In the genomic region with DNA sequence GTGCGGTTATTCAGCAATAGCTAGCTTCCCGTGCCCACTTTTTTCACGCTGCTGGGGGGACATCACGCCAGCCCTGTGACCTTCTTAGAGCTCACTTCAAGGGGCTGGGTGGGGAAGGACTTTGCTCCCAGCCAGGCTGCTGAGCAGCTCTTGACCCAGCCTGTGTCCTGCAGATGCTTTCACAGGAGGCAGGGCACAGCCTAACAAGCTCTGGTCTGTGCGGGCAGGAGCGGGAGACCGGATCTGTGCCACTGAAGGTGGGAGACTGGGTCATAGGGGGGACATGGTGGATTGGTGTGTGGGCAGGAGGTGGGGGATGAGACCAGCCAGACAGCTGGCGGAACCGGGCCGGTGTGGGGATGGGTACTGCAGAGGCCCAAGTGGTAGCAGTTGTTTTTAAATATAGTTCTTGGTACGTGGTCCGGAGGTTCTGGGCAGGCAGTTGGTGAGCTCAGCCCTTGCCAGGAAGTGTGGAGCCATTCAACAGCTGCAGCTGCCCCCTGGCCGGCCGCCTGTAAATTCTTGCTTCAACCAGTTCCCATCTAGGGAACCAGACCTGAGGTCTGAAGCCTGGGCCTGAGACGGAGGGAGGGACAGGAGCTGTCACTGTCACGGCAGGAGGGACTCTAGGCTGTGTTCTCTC, we compare ENCODE assay signal across 8 mouse cellular contexts. TPM values are rescaled to one million over a fixed set of nuclear protein-coding genes. Genes with fewer than 3 reads are reported as not detected.
A peak's percentile ranks its signal among the peaks of the same experiment; 100 is the strongest.
DNase-seq lines count a peak whose midpoint lies in the region; ATAC-seq and TF ChIP-seq lines count a peak whose summit lies in the region.

No protein-coding gene starts in this region.

- H3K4me3 ChIP-seq in neural tube, embryonic 11.5 days (ENCODE audit: low read depth, low read length), result no peak overlapping the region
- peak overlapping the region; percentile 80 for H3K4me3 ChIP-seq in cortical plate, adult 2 months (ENCODE audit: insufficient read depth, low read length)
- H3K4me3 ChIP-seq in heart, postnatal 0 days (ENCODE audit: low read depth, low read length), result peak overlapping the region; percentile 18
- no peak overlapping the region for H3K4me3 ChIP-seq in midbrain, embryonic 16.5 days (ENCODE audit: low read depth, low read length)

- 74% methylated on average over 16 of the region's 16 CpGs for WGBS in neural tube, embryonic 11.5 days
- 28% methylated on average over 16 of the region's 16 CpGs for WGBS in heart, postnatal 0 days
- 82% methylated on average over 16 of the region's 16 CpGs for WGBS in midbrain, embryonic 16.5 days

- peaks cover 35% of the 10 kb centered on the region for H3K4me1 ChIP-seq in neural tube, embryonic 11.5 days (ENCODE audit: control insufficient read depth, insufficient read depth, low read length)
- peaks cover 7% of the 10 kb centered on the region for H3K4me1 ChIP-seq in cortical plate, adult 2 months (ENCODE audit: control insufficient read depth, insufficient read depth, low read length)
- peaks cover 43% of the 10 kb centered on the region for H3K4me1 ChIP-seq in heart, postnatal 0 days (ENCODE audit: control insufficient read depth, insufficient read depth)
- peaks cover 38% of the 10 kb centered on the region for H3K4me1 ChIP-seq in midbrain, embryonic 16.5 days (ENCODE audit: control insufficient read depth, insufficient read depth, low read length)

- H3K4me2 ChIP-seq in neural tube, embryonic 11.5 days (ENCODE audit: low read depth), result no peak overlapping the region
- peak overlapping the region; percentile 93 for H3K4me2 ChIP-seq in heart, postnatal 0 days (ENCODE audit: low read depth, low read length)
- no peak overlapping the region; the same call in 1 of the 2 replicates for H3K4me2 ChIP-seq in midbrain, embryonic 16.5 days (ENCODE audit: low read length)

- no peak for TF ChIP-seq CTCF in cortical plate, adult 2 months (IDR thresholded peaks at IDR 0.05; ENCODE audit: extremely low read depth, insufficient read depth, low read length)
- no peak for TF ChIP-seq CTCF in heart, postnatal 0 days (IDR thresholded peaks at IDR 0.05; ENCODE audit: low read depth)

- no peaks in the 10 kb centered on the region for H3K27me3 ChIP-seq in neural tube, embryonic 11.5 days (ENCODE audit: control insufficient read depth, insufficient read depth, low read length)
- H3K27me3 ChIP-seq in heart, postnatal 0 days (ENCODE audit: control insufficient read depth, insufficient read depth, low read length), result no peaks in the 10 kb centered on the region
- no peaks in the 10 kb centered on the region for H3K27me3 ChIP-seq in midbrain, embryonic 16.5 days (ENCODE audit: control insufficient read depth, insufficient read depth, low read depth, low read length)

- H3K36me3 ChIP-seq in neural tube, embryonic 11.5 days (ENCODE audit: control insufficient read depth, insufficient read depth, low read length), result peaks cover 9% of the 10 kb centered on the region
- peaks cover 30% of the 10 kb centered on the region for H3K36me3 ChIP-seq in heart, postnatal 0 days (replicated peaks; ENCODE audit: control insufficient read depth, insufficient read depth, low read length)
- peaks cover 21% of the 10 kb centered on the region for H3K36me3 ChIP-seq in midbrain, embryonic 16.5 days (ENCODE audit: control insufficient read depth, insufficient read depth, low read length)

- TF ChIP-seq EP300 in heart, postnatal 0 days (IDR thresholded peaks at IDR 0.05; ENCODE audit: low read depth), result 0 out of 2 replicates have a peak, but pooled peaks have one; percentile 15

- ATAC-seq in neural tube, embryonic 11.5 days (ENCODE audit: insufficient read depth, low FRiP score, low TSS enrichment), result no peak
- peak; percentile 17 for ATAC-seq in heart, postnatal 0 days (ENCODE audit: insufficient read depth, low read depth)
- no peak for ATAC-seq in midbrain, embryonic 16.5 days

- H3K9me3 ChIP-seq in neural tube, embryonic 11.5 days (ENCODE audit: control insufficient read depth, low read length), result no peaks in the 10 kb centered on the region
- H3K9me3 ChIP-seq in heart, postnatal 0 days (replicated peaks; ENCODE audit: control insufficient read depth, low read length), result no peaks in the 10 kb centered on the region
- H3K9me3 ChIP-seq in midbrain, embryonic 16.5 days (replicated peaks; ENCODE audit: control insufficient read depth, low read length, poor library complexity, severe bottlenecking), result no peaks in the 10 kb centered on the region

- no peak for TF ChIP-seq POLR2A in cortical plate, adult 2 months (IDR thresholded peaks at IDR 0.05; ENCODE audit: extremely low read depth, insufficient read depth, low read length)

- no peak for DNase-seq in neural tube, embryonic 11.5 days (ENCODE audit: low spot score)
- DNase-seq in neural tube, embryonic 10.5 days (ENCODE audit: extremely low spot score, low spot score), result no peak
- peak; percentile 69 for DNase-seq in heart, postnatal 0 days (ENCODE audit: low spot score)
- peak; percentile 66 to 76 for DNase-seq in kidney, postnatal 4 days
- no peak for DNase-seq in thymus, postnatal 4 days
- DNase-seq in spleen, postnatal 10 days (ENCODE audit: low spot score in 2 of 2), result no peak

- H3K9ac ChIP-seq in neural tube, embryonic 11.5 days (ENCODE audit: low read length), result 0 out of 2 replicates have a peak overlapping the region, but pooled peaks have one; percentile 22
- H3K9ac ChIP-seq in heart, postnatal 0 days (replicated peaks; ENCODE audit: low read depth, low read length), result peak overlapping the region; percentile 37; the same call in 1 of the 2 replicates
- H3K9ac ChIP-seq in midbrain, embryonic 16.5 days (ENCODE audit: low read depth, low read length), result 0 out of 2 replicates have a peak overlapping the region, but pooled peaks have one; percentile 23

- H3K27ac ChIP-seq in neural tube, embryonic 11.5 days (ENCODE audit: low read depth, low read length), result no peak overlapping the region
- peak overlapping the region; percentile 82 for H3K27ac ChIP-seq in cortical plate, adult 2 months (ENCODE audit: insufficient read depth, low read length)
- H3K27ac ChIP-seq in heart, postnatal 0 days (ENCODE audit: low read depth), result peak overlapping the region; percentile 93
- H3K27ac ChIP-seq in midbrain, embryonic 16.5 days (ENCODE audit: low read length), result no peak overlapping the region

RNA-seq across cellular contexts. Expression of a gene that starts 4.0 kb away (rescaled TPM):
- polyA plus RNA-seq in neural tube, embryonic 11.5 days (2014; fragmentation: Nextera tagmentation; extraction: Ambion mirVana), result 13.8 and 16.5 TPM in 2 replicates
- polyA plus RNA-seq in cortical plate, adult 2 months (2012; rRNA removed), result 96.9 and 97.6 TPM in 2 replicates
- total RNA-seq in heart, postnatal 0 days (2014; rRNA removed; ENCODE audit: low replicate concordance), result 10.6 and 41.9 TPM in 2 replicates
- polyA plus RNA-seq in heart, postnatal 0 days (2015; fragmentation: Nextera tagmentation; extraction: Ambion mirVana), result 10.5 and 12.3 TPM in 2 replicates
- polyA plus RNA-seq in midbrain, embryonic 16.5 days (2015; fragmentation: Nextera tagmentation; extraction: Ambion mirVana), result 21.1 and 21.2 TPM in 2 replicates

RNA-seq across cellular contexts. Expression of a gene that starts 17.2 kb away (rescaled TPM):
- polyA plus RNA-seq in neural tube, embryonic 11.5 days (2014; fragmentation: Nextera tagmentation; extraction: Ambion mirVana), result 2,338 and 2,354 TPM in 2 replicates
- polyA plus RNA-seq in cortical plate, adult 2 months (2012; rRNA removed), result 4,394 and 4,549 TPM in 2 replicates
- total RNA-seq in heart, postnatal 0 days (2014; rRNA removed; ENCODE audit: low replicate concordance), result 6,647 and 7,476 TPM in 2 replicates
- 3,728 and 4,065 TPM in 2 replicates for polyA plus RNA-seq in heart, postnatal 0 days (2015; fragmentation: Nextera tagmentation; extraction: Ambion mirVana)
- 1,326 and 1,443 TPM in 2 replicates for polyA plus RNA-seq in midbrain, embryonic 16.5 days (2015; fragmentation: Nextera tagmentation; extraction: Ambion mirVana)

RNA-seq across cellular contexts. Expression of a gene that starts 17.3 kb away (rescaled TPM):
- polyA plus RNA-seq in neural tube, embryonic 11.5 days (2014; fragmentation: Nextera tagmentation; extraction: Ambion mirVana), result 62.7 and 63.4 TPM in 2 replicates
- polyA plus RNA-seq in cortical plate, adult 2 months (2012; rRNA removed), result 20.0 and 21.5 TPM in 2 replicates
- total RNA-seq in heart, postnatal 0 days (2014; rRNA removed; ENCODE audit: low replicate concordance), result 21.4 and 22.9 TPM in 2 replicates
- polyA plus RNA-seq in heart, postnatal 0 days (2015; fragmentation: Nextera tagmentation; extraction: Ambion mirVana), result 20.6 and 25.3 TPM in 2 replicates
- polyA plus RNA-seq in midbrain, embryonic 16.5 days (2015; fragmentation: Nextera tagmentation; extraction: Ambion mirVana), result 49.2 and 49.3 TPM in 2 replicates

RNA-seq across cellular contexts. Expression of a gene that starts 42.5 kb away (rescaled TPM):
- polyA plus RNA-seq in neural tube, embryonic 11.5 days (2014; fragmentation: Nextera tagmentation; extraction: Ambion mirVana), result 137 and 139 TPM in 2 replicates
- 53.5 and 58.3 TPM in 2 replicates for polyA plus RNA-seq in cortical plate, adult 2 months (2012; rRNA removed)
- total RNA-seq in heart, postnatal 0 days (2014; rRNA removed; ENCODE audit: low replicate concordance), result 85.4 and 98.0 TPM in 2 replicates
- polyA plus RNA-seq in heart, postnatal 0 days (2015; fragmentation: Nextera tagmentation; extraction: Ambion mirVana), result 24.5 and 26.3 TPM in 2 replicates
- polyA plus RNA-seq in midbrain, embryonic 16.5 days (2015; fragmentation: Nextera tagmentation; extraction: Ambion mirVana), result 39.4 and 41.2 TPM in 2 replicates

RNA-seq across cellular contexts. Expression of a gene that starts 42.6 kb away (rescaled TPM):
- 178 and 192 TPM in 2 replicates for polyA plus RNA-seq in neural tube, embryonic 11.5 days (2014; fragmentation: Nextera tagmentation; extraction: Ambion mirVana)
- 51.2 and 52.9 TPM in 2 replicates for polyA plus RNA-seq in cortical plate, adult 2 months (2012; rRNA removed)
- 109 and 165 TPM in 2 replicates for total RNA-seq in heart, postnatal 0 days (2014; rRNA removed; ENCODE audit: low replicate concordance)
- 426 and 447 TPM in 2 replicates for polyA plus RNA-seq in heart, postnatal 0 days (2015; fragmentation: Nextera tagmentation; extraction: Ambion mirVana)
- polyA plus RNA-seq in midbrain, embryonic 16.5 days (2015; fragmentation: Nextera tagmentation; extraction: Ambion mirVana), result 132 TPM in 2 replicates

Comparison
In these comparisons a context has a peak if more than half of its experiments do, and no peak if none do; other contexts are left out.
1. DNase-seq: peak in heart, postnatal 0 days (single experiment) and kidney, postnatal 4 days (2 of 2); none in neural tube, embryonic 11.5 days (single experiment), neural tube, embryonic 10.5 days (single experiment), thymus, postnatal 4 days (single experiment) and spleen, postnatal 10 days (0 of 2).
2. H3K27ac ChIP-seq: peak in cortical plate, adult 2 months (single experiment) and heart, postnatal 0 days (single experiment); none in neural tube, embryonic 11.5 days (single experiment) and midbrain, embryonic 16.5 days (single experiment).
3. H3K4me3 ChIP-seq: peak in cortical plate, adult 2 months (single experiment) and heart, postnatal 0 days (single experiment); none in neural tube, embryonic 11.5 days (single experiment) and midbrain, embryonic 16.5 days (single experiment).
4. Peak in every context shown above with its lines, with median percentiles within 50 percentile points of each other: H3K9ac ChIP-seq.